Mouse (Mus musculus) heart, embryonic 14.5 days (tissue): ENCODE results near the gene Vps51. TPM values are rescaled to one million over a fixed set of nuclear protein-coding genes. Genes with fewer than 3 reads are reported as not detected.
A peak's percentile ranks its signal among the peaks of the same experiment; 100 is the strongest.

Experiments
- ATAC-seq: fragments of 200-750 bp; cut with Nextera tagmentation; 2 replicates; pipeline ENCODE4 v1.8.0; 2017; ENCODE audit warnings: low read depth, moderate TSS enrichment; ENCODE audit not compliant: insufficient number of reproducible peaks, insufficient read depth, low FRiP score
- H3K27ac ChIP-seq, 2 experiments: fragments of 200-500 bp in 1 of 2; fragments of 300-500 bp in 1 of 2; sonication (generic) in 1 of 2; replicated peaks in 1 of 2; 2 replicates each; pipeline ENCODE4 v1.5.1; 2012 to 2014; ENCODE audit warnings: low read depth in 2 of 2, low read length in 2 of 2, control low read depth in 1 of 2, mild to moderate bottlenecking in 1 of 2, mixed read lengths in 1 of 2; ENCODE audit not compliant: control insufficient read depth in 1 of 2, insufficient read depth in 1 of 2
- H3K27me3 ChIP-seq: fragments of 300-500 bp; sonication (generic); 2 replicates; pipeline ENCODE4 v1.6.1; 2014; ENCODE audit warnings: mild to moderate bottlenecking, low read length, control low read depth; ENCODE audit not compliant: control insufficient read depth, insufficient read depth
- H3K36me3 ChIP-seq: fragments of 300-500 bp; sonication (generic); 2 replicates; pipeline ENCODE4 v1.6.1; 2014; ENCODE audit warnings: mild to moderate bottlenecking, control low read depth, low read length, mixed read lengths; ENCODE audit not compliant: control insufficient read depth, insufficient read depth
- H3K4me1 ChIP-seq, 2 experiments: fragments of 200-500 bp in 1 of 2; fragments of 300-500 bp in 1 of 2; sonication (generic) in 1 of 2; 2 replicates each; pipeline ENCODE4 v1.6.1; 2012 to 2014; ENCODE audit warnings: low read length in 2 of 2, control low read depth in 1 of 2, mixed read lengths in 1 of 2; ENCODE audit not compliant: control insufficient read depth in 2 of 2, insufficient read depth in 2 of 2
- H3K4me2 ChIP-seq: fragments of 300-500 bp; sonication (generic); 2 replicates; pipeline ENCODE4 v1.6.1; 2014; ENCODE audit warnings: mild to moderate bottlenecking, low read length
- H3K4me3 ChIP-seq, 2 experiments: fragments of 200-500 bp in 1 of 2; fragments of 300-500 bp in 1 of 2; sonication (generic) in 1 of 2; 2 replicates each; pipeline ENCODE4 v1.5.1; 2012 to 2014; ENCODE audit warnings: low read length in 2 of 2, mild to moderate bottlenecking in 2 of 2, control low read depth in 1 of 2, low read depth in 1 of 2, moderate library complexity in 1 of 2; ENCODE audit not compliant: control insufficient read depth in 1 of 2, insufficient read depth in 1 of 2
- H3K9ac ChIP-seq: fragments of 300-500 bp; sonication (generic); 2 replicates; pipeline ENCODE4 v1.6.1; 2014; ENCODE audit warnings: mild to moderate bottlenecking, low read length
- H3K9me3 ChIP-seq: fragments of 300-500 bp; sonication (generic); 2 replicates; pipeline ENCODE4 v1.6.1; 2016; ENCODE audit warnings: low read length, control low read depth; ENCODE audit not compliant: control insufficient read depth
- WGBS: fragments of 180-500 bp; shearing (Covaris S2); extraction: QIAGEN DNeasy Blood & Tissue Kit; methylation state at CpG from one replicate; pipeline ENCODE4 v1.1.7; 2014; 5-methylcytosine and 5-hydroxymethylcytosine counted together
- polyA plus RNA-seq: library from polyadenylated mRNA; unstranded; fragments of >200 nt; fragmentation: Nextera tagmentation; extraction: Ambion mirVana; gene quantifications from 2 replicates; pipeline ENCODE4 v1.2.1, GENCODE M21; 2014

Vps51 gene
- polyA plus RNA-seq, 1 experiment from 2014 or later = 44.8 TPM

DNA sequence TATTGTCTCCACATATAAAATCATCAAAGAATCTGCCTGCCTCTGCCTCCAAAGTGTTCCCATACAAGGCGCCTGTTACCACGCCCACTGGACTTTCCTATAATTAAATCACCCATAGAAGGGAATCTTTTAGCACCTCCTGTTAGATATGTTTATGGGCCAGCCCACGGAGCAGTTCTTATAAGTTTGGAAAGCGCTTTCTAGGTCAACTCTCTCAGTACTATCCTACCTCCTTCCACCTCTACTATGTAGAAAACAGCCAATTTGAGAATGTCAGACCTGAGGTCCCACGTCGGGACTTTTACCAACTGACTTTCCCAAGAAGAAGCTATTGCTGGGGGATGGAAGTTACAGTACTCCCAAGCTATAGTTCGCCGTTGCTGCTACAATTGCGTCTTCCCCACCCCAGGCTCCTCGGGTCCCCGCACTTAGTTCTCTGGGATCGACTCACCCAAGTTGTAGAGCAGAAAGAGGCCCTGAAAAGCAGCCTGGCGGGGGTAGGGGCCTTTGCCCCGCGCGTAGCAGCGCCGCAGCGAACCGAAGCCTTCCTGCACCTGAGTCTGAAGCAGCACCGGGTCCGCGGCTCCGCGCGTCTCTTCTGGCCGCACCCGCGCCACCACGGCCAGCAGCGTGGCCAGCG lies 40.4 kb upstream of the Vps51 start:
- H3K27ac ChIP-seq = peak overlapping the region; percentile 92 to 96
- 4% methylated on average over 32 of the region's 32 CpGs for WGBS
- ATAC-seq = no peak

DNA sequence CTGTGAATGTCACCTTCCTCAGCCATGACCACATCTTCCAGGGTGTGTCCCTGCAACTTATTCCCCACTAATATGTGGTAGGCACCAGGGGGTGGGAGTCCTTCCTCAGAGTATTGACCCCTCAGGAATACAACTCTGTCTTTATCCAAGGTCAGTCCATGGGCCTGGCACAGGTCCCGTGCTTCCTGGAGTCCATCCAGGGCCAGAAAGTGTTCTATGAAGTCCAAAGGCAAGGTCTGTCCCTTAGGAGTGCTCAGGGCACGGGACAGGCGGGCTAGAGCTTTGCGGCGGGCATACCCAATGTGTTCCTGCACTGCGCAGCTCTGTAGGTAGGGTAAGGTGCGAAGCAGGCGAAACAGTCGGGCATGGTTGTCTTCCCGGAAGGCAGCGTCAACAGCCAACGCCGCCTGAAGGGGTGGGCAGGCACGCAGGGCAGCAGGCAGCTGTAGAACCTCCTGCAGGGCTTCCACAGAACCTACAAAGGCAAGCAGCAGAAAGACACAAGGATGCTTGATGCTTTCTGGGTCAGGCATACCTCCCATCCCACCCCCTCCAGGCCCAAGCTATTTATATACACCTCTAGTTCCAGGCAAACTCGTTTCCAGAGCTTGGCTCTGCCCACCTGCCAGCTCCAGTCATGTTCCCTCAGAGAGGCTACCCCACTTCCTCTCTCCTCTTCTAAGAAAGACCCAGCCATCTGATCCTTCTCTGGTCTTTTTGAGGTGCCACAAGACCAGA lies 39.3 kb upstream of the Vps51 start:
- Histone ChIP-seq H3K36me3 (peaks cover 27% of the 10 kb centered on the region), H3K9ac (peak overlapping the region; percentile 39; the same call in 1 of the 2 replicates), H3K4me1 (peaks cover 10 to 19% of the 10 kb centered on the region in 2 experiments), H3K9me3 (no peaks in the 10 kb centered on the region), H3K4me2 (peak overlapping the region; percentile 85; the same call in 1 of the 2 replicates), H3K27me3 (no peaks in the 10 kb centered on the region), H3K4me3 (no peak overlapping the region), H3K27ac (no peak overlapping the region)
- 85% methylated on average over 15 of the region's 15 CpGs for WGBS
- no peak for ATAC-seq

More for the DNA sequence above, 40.4 kb upstream of the Vps51 start:
- H3K4me3 ChIP-seq = peak overlapping the region; percentile 66 to 78
- peaks cover 10 to 19% of the 10 kb centered on the region in 2 experiments for H3K4me1 ChIP-seq
- H3K9ac ChIP-seq = peak overlapping the region; percentile 92
- no peaks in the 10 kb centered on the region for H3K27me3 ChIP-seq
- H3K36me3 ChIP-seq = peaks cover 30% of the 10 kb centered on the region
- no peaks in the 10 kb centered on the region for H3K9me3 ChIP-seq
- H3K4me2 ChIP-seq = peak overlapping the region; percentile 85

DNA sequence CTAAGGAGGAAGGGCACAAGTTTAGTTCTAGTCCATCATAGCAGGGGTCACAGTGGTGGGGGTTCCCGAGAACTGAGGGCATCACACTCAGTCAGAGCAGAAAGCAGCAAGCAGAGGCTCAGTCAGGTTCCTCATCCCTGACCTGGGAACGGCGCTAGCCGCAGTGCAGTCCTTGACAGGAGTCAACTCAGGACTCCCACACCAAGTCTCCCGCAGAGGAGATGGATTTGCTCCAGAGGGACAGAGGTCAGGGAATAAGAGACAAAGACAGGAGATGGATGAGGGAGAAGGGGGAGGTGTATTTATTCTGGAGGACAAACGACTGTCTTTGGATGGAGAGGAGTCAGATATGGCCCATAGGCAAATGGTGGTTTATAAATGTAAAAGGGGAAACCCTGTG lies 36.1 kb upstream of the Vps51 start:
- ATAC-seq = no peak
- 49% methylated on average over 6 of the region's 6 CpGs for WGBS
- peaks cover 10 to 13% of the 10 kb centered on the region in 2 experiments for H3K4me1 ChIP-seq
- H3K4me2 ChIP-seq = no peak overlapping the region
- no peaks in the 10 kb centered on the region for H3K9me3 ChIP-seq
- no peak overlapping the region for H3K9ac ChIP-seq
- H3K4me3 ChIP-seq = no peak overlapping the region
- no peak overlapping the region for H3K27ac ChIP-seq
- peaks cover 27% of the 10 kb centered on the region for H3K36me3 ChIP-seq
- H3K27me3 ChIP-seq = no peaks in the 10 kb centered on the region

DNA sequence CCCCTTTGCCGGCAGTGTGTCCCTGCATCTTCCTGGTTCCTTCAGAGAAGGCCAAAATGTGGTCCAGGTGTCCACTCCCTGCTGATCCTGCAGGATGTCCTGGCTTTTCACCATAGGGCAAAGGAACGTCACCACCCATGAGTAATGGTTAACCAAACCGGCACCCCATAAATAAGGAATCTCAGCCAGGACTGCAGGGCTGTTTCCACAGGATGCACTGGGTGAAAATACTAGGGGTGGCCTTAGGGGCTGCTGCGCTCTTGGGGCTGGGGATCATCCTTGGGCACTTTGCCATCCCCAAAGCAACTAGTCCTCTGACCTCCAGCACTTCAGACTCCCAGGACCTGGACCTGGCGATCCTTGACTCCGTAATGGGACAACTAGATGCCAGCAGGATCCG lies 28.6 kb upstream of the Vps51 start, which contains the start of gene Naaladl1:
Gene Naaladl1, plus strand, starts transcription at position 197 of the 400 bp plus-strand sequence.
- H3K36me3 ChIP-seq = no peaks in the 10 kb centered on the region
- H3K4me2 ChIP-seq = no peak within 1 kb of the TSS
- H3K4me3 ChIP-seq = no peak within 1 kb of the TSS
- no peak within 1 kb of the TSS for H3K9ac ChIP-seq
- no peak within 1 kb of the TSS for H3K27ac ChIP-seq
- no peaks in the 10 kb centered on the region for H3K9me3 ChIP-seq
- 87% methylated on average over 7 of the region's 7 CpGs for WGBS
- no peaks in the 10 kb centered on the region for H3K27me3 ChIP-seq
- ATAC-seq = no peak
- no peaks in the 10 kb centered on the region for H3K4me1 ChIP-seq

DNA sequence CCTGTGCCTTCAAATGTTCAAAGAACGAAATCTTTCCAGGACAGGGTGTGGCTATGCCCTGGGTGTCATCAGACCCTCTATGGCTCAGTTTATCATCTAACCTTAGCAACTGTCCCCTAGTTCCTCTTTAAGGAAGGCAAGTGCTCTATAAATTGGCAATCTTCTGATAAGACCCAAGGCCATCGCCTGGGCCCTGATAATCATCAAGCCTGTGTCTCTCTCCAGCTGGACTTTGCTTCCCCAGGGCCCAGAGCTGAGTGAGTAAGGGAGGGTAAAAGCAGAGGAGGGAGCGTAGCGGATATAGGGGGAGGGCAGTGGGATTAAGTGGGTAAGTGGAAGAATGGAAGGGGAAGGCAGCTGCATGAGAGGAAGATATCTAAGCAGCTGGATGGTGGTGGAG lies 27.4 kb upstream of the Vps51 start:
- no peak overlapping the region for H3K27ac ChIP-seq
- H3K4me2 ChIP-seq = no peak overlapping the region
- no peaks in the 10 kb centered on the region for H3K9me3 ChIP-seq
- no peaks in the 10 kb centered on the region for H3K27me3 ChIP-seq
- ATAC-seq = no peak
- no peaks in the 10 kb centered on the region for H3K4me1 ChIP-seq
- WGBS = 60% methylated on average over 4 of the region's 4 CpGs
- H3K4me3 ChIP-seq = no peak overlapping the region
- no peaks in the 10 kb centered on the region for H3K36me3 ChIP-seq
- H3K9ac ChIP-seq = no peak overlapping the region

DNA sequence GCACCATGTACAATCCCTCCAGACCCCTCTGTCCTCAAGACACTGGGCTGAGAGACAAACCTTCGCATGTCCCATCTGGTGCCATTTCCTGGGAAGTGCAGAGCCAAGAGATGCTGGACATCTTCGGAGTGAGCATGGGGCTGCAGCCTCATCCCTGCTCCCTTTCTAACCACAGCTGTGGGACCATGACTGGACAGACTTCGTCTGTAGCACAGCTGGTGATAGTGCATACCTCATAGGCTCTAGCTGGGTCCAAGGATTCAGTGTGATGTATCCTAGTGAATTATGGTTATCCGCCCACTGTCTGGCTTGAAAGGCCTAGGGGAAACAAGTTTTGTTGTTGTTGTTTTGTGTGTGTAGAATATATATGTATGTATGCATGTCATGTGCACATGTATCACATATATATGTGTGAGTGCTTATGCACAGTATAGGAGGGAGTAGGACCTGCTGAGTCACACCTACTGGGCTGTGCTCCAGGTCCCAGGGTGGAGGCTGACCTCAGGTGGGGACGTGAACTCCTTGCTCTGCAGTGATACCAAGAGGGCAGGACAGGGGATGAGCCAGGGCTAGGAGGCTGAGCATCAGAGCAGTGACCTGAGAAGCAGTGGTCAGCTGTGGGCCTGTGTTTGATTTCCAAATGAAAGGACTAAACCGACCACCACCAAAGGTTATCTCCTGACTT lies 25.3 kb upstream of the Vps51 start:
- H3K9ac ChIP-seq = no peak overlapping the region
- H3K9me3 ChIP-seq = no peaks in the 10 kb centered on the region
- H3K27ac ChIP-seq = no peak overlapping the region
- 71% methylated on average over 6 of the region's 6 CpGs for WGBS
- H3K4me1 ChIP-seq = no peaks in the 10 kb centered on the region
- no peaks in the 10 kb centered on the region for H3K27me3 ChIP-seq
- H3K36me3 ChIP-seq = peaks cover 5% of the 10 kb centered on the region; the same call in 1 of the 2 replicates
- ATAC-seq = no peak
- no peak overlapping the region for H3K4me3 ChIP-seq
- H3K4me2 ChIP-seq = no peak overlapping the region

DNA sequence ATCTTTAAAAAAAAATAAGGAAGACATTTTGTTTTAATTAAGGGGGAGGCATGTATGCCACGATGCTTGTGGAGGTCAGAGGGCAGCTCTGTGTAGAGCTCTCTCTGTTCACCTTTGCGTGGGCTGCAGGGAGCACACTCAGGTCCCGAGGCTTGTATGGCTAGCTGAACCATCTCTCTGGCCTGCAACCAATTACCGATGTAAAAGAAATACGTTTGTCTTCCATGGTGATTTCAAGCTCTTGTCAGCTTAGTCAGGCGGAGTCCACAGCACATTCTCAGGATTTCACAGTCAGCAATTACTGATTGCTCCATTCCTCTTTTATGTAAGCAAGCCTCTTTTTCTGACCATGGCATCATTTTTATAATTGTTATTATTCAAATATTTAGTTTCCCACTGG lies 24.2 kb upstream of the Vps51 start:
- H3K9me3 ChIP-seq = no peaks in the 10 kb centered on the region
- 75% methylated on average over 6 of the region's 6 CpGs for WGBS
- H3K4me2 ChIP-seq = no peak overlapping the region
- H3K36me3 ChIP-seq = peaks cover 5% of the 10 kb centered on the region; the same call in 1 of the 2 replicates
- no peaks in the 10 kb centered on the region for H3K4me1 ChIP-seq
- no peak overlapping the region for H3K4me3 ChIP-seq
- no peak overlapping the region for H3K27ac ChIP-seq
- no peak overlapping the region for H3K9ac ChIP-seq
- H3K27me3 ChIP-seq = no peaks in the 10 kb centered on the region
- ATAC-seq = no peak
